In the genomic region with DNA sequence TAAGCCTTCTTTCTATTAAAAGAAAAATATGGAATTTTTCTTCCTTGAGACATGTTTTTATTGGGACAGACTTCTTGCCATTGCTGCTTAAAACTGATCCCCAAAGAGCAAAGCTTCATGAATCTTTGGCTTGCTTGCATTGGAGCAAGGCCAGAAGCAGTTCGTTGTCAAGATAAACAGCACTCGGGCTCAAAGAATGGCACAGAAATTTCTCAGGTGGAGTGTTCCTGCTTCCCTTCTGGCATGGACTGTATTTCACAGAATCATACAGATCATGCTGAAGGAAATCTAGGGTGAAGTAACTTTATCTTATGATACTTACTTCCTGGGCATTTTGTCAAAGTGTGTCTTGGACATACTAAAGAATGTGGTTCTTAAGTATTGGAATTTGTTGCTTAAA, we compare ENCODE assay signal across 14 mouse cellular contexts.
A peak's percentile ranks its signal among the peaks of the same experiment; 100 is the strongest.
DNase-seq lines count a peak whose midpoint lies in the region; ATAC-seq and TF ChIP-seq lines count a peak whose summit lies in the region.
"Had no signal": no experiment of that assay in that cellular context is flagged by ENCODE, and none has a peak within 500 bp of the region (broad histone marks: within the 10 kb centered on the region; RNA-seq: fewer than 3 reads in every experiment).

No protein-coding gene starts in this region.

- intact Hi-C loops in gastrocnemius, postnatal 14 days (cut with DNase I; ENCODE audit: low total_unique reads) = no loop called here

- no peaks in the 10 kb centered on the region for H3K36me3 ChIP-seq in embryonic facial prominence, embryonic 14.5 days (ENCODE audit: control insufficient read depth, insufficient read depth, low read length)
- H3K36me3 ChIP-seq in embryonic facial prominence, embryonic 10.5 days (replicated peaks) = no peaks in the 10 kb centered on the region
- H3K36me3 ChIP-seq in kidney, postnatal 0 days (ENCODE audit: insufficient read depth, low read length) = no peaks in the 10 kb centered on the region
- no peaks in the 10 kb centered on the region for H3K36me3 ChIP-seq in kidney, embryonic 16.5 days (ENCODE audit: insufficient read depth, low read length)

- H3K4me2 ChIP-seq in embryonic facial prominence, embryonic 14.5 days (ENCODE audit: low read depth, low read length) = no peak overlapping the region
- H3K4me2 ChIP-seq in kidney, postnatal 0 days (ENCODE audit: low read length) = no peak overlapping the region
- no peak overlapping the region for H3K4me2 ChIP-seq in kidney, embryonic 16.5 days (replicated peaks; ENCODE audit: low read depth, low read length)

- H3K9ac ChIP-seq in embryonic facial prominence, embryonic 14.5 days (ENCODE audit: low read depth, low read length) = no peak overlapping the region
- H3K9ac ChIP-seq in kidney, postnatal 0 days (ENCODE audit: low read depth, low read length) = no peak overlapping the region
- no peak overlapping the region for H3K9ac ChIP-seq in kidney, embryonic 16.5 days (replicated peaks; ENCODE audit: low read length)

- 33% methylated on average over 2 of the region's 2 CpGs for WGBS in embryonic facial prominence, embryonic 14.5 days
- 85% methylated on average over 2 of the region's 2 CpGs for WGBS in embryonic facial prominence, embryonic 10.5 days
- 43% methylated on average over 2 of the region's 2 CpGs for WGBS in kidney, postnatal 0 days
- WGBS in kidney, embryonic 16.5 days = 41% methylated on average over 2 of the region's 2 CpGs

- no peak overlapping the region for H3K27ac ChIP-seq in embryonic facial prominence, embryonic 14.5 days (replicated peaks; ENCODE audit: low read depth, low read length)
- H3K27ac ChIP-seq in embryonic facial prominence, embryonic 10.5 days (replicated peaks) = no peak overlapping the region
- H3K27ac ChIP-seq in kidney, postnatal 0 days = no peak overlapping the region
- no peak overlapping the region for H3K27ac ChIP-seq in kidney, embryonic 16.5 days (ENCODE audit: low read length)
- H3K27ac ChIP-seq: layer of hippocampus, adult 2 months; macrophage had no signal

- no peaks in the 10 kb centered on the region for H3K9me3 ChIP-seq in embryonic facial prominence, embryonic 14.5 days (ENCODE audit: control insufficient read depth, low read length)
- H3K9me3 ChIP-seq in embryonic facial prominence, embryonic 10.5 days = no peaks in the 10 kb centered on the region
- H3K9me3 ChIP-seq in kidney, postnatal 0 days (replicated peaks; ENCODE audit: low read length) = no peaks in the 10 kb centered on the region
- H3K9me3 ChIP-seq in kidney, embryonic 16.5 days (ENCODE audit: low read length) = no peaks in the 10 kb centered on the region

- H3K4me3 ChIP-seq in embryonic facial prominence, embryonic 14.5 days (ENCODE audit: low read depth, low read length) = no peak overlapping the region
- no peak overlapping the region for H3K4me3 ChIP-seq in embryonic facial prominence, embryonic 10.5 days
- no peak overlapping the region for H3K4me3 ChIP-seq in kidney, postnatal 0 days (replicated peaks; ENCODE audit: low read depth, low read length)
- H3K4me3 ChIP-seq in kidney, embryonic 16.5 days (ENCODE audit: low read length) = no peak overlapping the region
- H3K4me3 ChIP-seq: layer of hippocampus, adult 2 months had no signal

- no peak for ATAC-seq in embryonic facial prominence, embryonic 14.5 days (ENCODE audit: low read depth)
- no peak for ATAC-seq in kidney, postnatal 0 days (replicated peaks; ENCODE audit: low FRiP score, low read depth)
- no peak for ATAC-seq in kidney, embryonic 16.5 days (ENCODE audit: low FRiP score, low TSS enrichment)
- no peak for ATAC-seq in erythroblast, adult 5-6 weeks (replicated peaks; ENCODE audit: low FRiP score, poor library complexity, severe bottlenecking)

- peak; percentile 73 for DNase-seq in embryonic facial prominence, embryonic 14.5 days (ENCODE audit: low spot score)
- no peak for DNase-seq in embryonic facial prominence, embryonic 10.5 days (ENCODE audit: low spot score)
- peak; percentile 11 for DNase-seq in kidney, postnatal 0 days (ENCODE audit: low spot score)
- peak; percentile 57 for DNase-seq in NIH3T3 (ENCODE audit: low read depth)
- DNase-seq in gastrocnemius, postnatal 14 days = peak; percentile 16
- no peak for DNase-seq in frontal cortex, postnatal 10 days (ENCODE audit: low spot score in 2 of 2)
- DNase-seq: cerebellum, adult 9-11 months; liver; midbrain, embryonic 14.5 days; right cerebral cortex, postnatal 25 days had no signal

- H3K27me3 ChIP-seq in embryonic facial prominence, embryonic 14.5 days (replicated peaks; ENCODE audit: control insufficient read depth, insufficient read depth, low read length) = no peaks in the 10 kb centered on the region
- no peaks in the 10 kb centered on the region for H3K27me3 ChIP-seq in embryonic facial prominence, embryonic 10.5 days (replicated peaks; ENCODE audit: low read depth, poor library complexity, severe bottlenecking)
- H3K27me3 ChIP-seq in kidney, postnatal 0 days (ENCODE audit: insufficient read depth, low read length) = no peaks in the 10 kb centered on the region
- no peaks in the 10 kb centered on the region for H3K27me3 ChIP-seq in kidney, embryonic 16.5 days (ENCODE audit: insufficient read depth, low read length)

- TF ChIP-seq CTCF in kidney, postnatal 0 days (IDR thresholded peaks at IDR 0.05; ENCODE audit: low read depth) = no peak

- no peaks in the 10 kb centered on the region; the same call in 1 of the 2 replicates for H3K4me1 ChIP-seq in embryonic facial prominence, embryonic 14.5 days (ENCODE audit: control insufficient read depth, insufficient read depth, low read length)
- peaks cover 21% of the 10 kb centered on the region for H3K4me1 ChIP-seq in embryonic facial prominence, embryonic 10.5 days
- no peaks in the 10 kb centered on the region for H3K4me1 ChIP-seq in kidney, postnatal 0 days (replicated peaks; ENCODE audit: insufficient read depth, low read length)
- 0 out of 2 replicates have a peak, but pooled peaks cover 5% of the 10 kb centered on the region for H3K4me1 ChIP-seq in kidney, embryonic 16.5 days (ENCODE audit: insufficient read depth, low read length)

Comparison
In these comparisons a context has a peak if more than half of its experiments do, and no peak if none do; other contexts are left out.
1. DNase-seq: peak in embryonic facial prominence, embryonic 14.5 days (single experiment), kidney, postnatal 0 days (single experiment), NIH3T3 (single experiment) and gastrocnemius, postnatal 14 days (single experiment); none in embryonic facial prominence, embryonic 10.5 days (single experiment) and frontal cortex, postnatal 10 days (0 of 2).